Mouse (Mus musculus): ENCODE data around the gene Fmnl1.
A peak's percentile ranks its signal among the peaks of the same experiment; 100 is the strongest.
"Not testable (repeated sequence)": the region's sequence is repeated elsewhere in the genome, so short reads cannot be mapped to it uniquely, and the experiment has no call there.

The Fmnl1 gene

GRCm38 (mm10) chr11:103192230-103192955, 21.5 kb downstream of the Fmnl1 start:
- DNase-seq, result peak; percentile 74

- peak; percentile 84 for DNase-seq
Observed at GRCm38 (mm10) chr11:103192956-103193824, 22.3 kb downstream of the Fmnl1 start.

GRCm38 (mm10) chr11:103193825-103194168, 22.9 kb downstream of the Fmnl1 start:
- DNase-seq, result peak; percentile 68

- peak; percentile 65 for DNase-seq
Observed at GRCm38 (mm10) chr11:103195236-103195635, 24.3 kb downstream of the Fmnl1 start.

GRCm38 (mm10) chr11:103195656-103196055, 24.7 kb downstream of the Fmnl1 start:
- peak; percentile 65 for DNase-seq

- DNase-seq, result no peak
Observed at GRCm38 (mm10) chr11:103197340-103197739, 26.4 kb downstream of the Fmnl1 start.

- DNase-seq, result peak; percentile 65
Observed at GRCm38 (mm10) chr11:103198339-103198738, 27.4 kb downstream of the Fmnl1 start.

GRCm38 (mm10) chr11:103198911-103199803, 28.2 kb downstream of the Fmnl1 start:
- peak; percentile 90 for DNase-seq

- DNase-seq, result peak; percentile 86
Observed at GRCm38 (mm10) chr11:103201664-103202063, 30.8 kb downstream of the Fmnl1 start.

- DNase-seq, result no peak
Observed at GRCm38 (mm10) chr11:103202376-103202775, 31.5 kb downstream of the Fmnl1 start.

GRCm38 (mm10) chr11:103206203-103206602, 35.3 kb downstream of the Fmnl1 start:
- no peak for DNase-seq

- DNase-seq, result no peak
Observed at GRCm38 (mm10) chr11:103208458-103208857, 37.6 kb downstream of the Fmnl1 start, which contains the start of gene 1700023F06Rik. 1700023F06Rik (minus strand) TSS chr11:103208558.

GRCm38 (mm10) chr11:103210291-103210690, 39.4 kb downstream of the Fmnl1 start:
- no peak for DNase-seq

GRCm38 (mm10) chr11:103213712-103214111, 42.8 kb downstream of the Fmnl1 start:
- DNase-seq, result no peak

- no peak for DNase-seq
Observed at GRCm38 (mm10) chr11:103215355-103215754, 44.4 kb downstream of the Fmnl1 start.

- peak; percentile 86 for DNase-seq
Observed at GRCm38 (mm10) chr11:103217790-103218516, 47.0 kb downstream of the Fmnl1 start, which contains the start of gene Spata32. Spata32 (minus strand) TSS chr11:103218432.

- no peak for DNase-seq
Observed at GRCm38 (mm10) chr11:103218517-103218901, 47.6 kb downstream of the Fmnl1 start.

- peak; percentile 48 for DNase-seq
Observed at GRCm38 (mm10) chr11:103219259-103219658, 48.4 kb downstream of the Fmnl1 start.

GRCm38 (mm10) chr11:103219995-103220394, 49.1 kb downstream of the Fmnl1 start:
- peak; percentile 38 for DNase-seq

GRCm38 (mm10) chr11:103221437-103221836, 50.5 kb downstream of the Fmnl1 start:
- no peak for DNase-seq

GRCm38 (mm10) chr11:103222718-103223117, 51.8 kb downstream of the Fmnl1 start:
- DNase-seq, result not testable (repeated sequence)

- no peak for DNase-seq
Observed at GRCm38 (mm10) chr11:103223444-103223843, 52.5 kb downstream of the Fmnl1 start.

All from cerebellum, adult 9-10 months (tissue).